Mouse (Mus musculus): ENCODE measurements at regions not wholly inside any gene's neighbourhood (a gene's known extent, or its start where the extent isn't known, plus 50 kb on each side); places are given as distances from the start of the nearest gene placed in this dataset.
A peak's percentile ranks its signal among the peaks of the same experiment; 100 is the strongest.

DNA sequence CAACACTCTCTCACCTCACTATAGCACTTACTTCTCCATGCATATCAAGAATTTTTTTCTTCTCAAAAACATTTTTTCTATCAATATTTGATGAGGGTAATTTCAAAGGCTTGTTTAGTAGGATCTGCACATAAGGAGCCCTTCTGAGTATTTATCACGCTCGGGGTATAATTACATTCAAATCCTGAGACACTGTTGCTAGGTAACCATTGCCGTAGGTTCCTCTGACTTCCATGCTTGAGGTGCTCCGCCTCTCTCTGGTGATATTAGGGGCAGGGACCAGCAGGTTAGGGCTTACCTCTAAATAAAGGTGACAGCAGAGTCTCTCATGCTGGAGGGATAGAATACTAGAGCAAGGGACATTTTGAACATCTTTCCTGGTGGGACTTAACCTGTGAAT is 54.4 kb upstream of the 9630041A04Rik start:
- no peak for DNase-seq (ENCODE audit: low read depth, low spot score)

DNA sequence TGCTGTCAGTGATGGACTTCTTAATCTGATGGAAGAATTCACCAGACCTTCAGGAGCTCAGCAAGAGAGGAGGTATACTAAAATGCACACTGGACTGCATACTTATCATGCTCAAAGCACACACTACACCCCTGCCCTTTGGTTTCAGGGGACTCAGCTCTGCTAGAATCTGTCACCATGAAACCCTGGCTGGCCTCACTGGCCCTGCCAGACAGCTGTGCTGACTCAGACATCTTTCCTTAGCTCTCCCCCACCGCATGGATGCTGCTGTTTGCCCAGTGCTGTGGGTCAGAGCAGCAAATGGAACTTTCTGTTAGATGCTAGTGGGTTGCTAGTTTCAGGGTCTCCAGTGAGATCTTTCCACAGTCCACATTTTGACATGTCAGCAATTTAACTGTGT is 64.9 kb upstream of the 9630041A04Rik start:
- DNase-seq (ENCODE audit: low read depth, low spot score) = no peak

DNA sequence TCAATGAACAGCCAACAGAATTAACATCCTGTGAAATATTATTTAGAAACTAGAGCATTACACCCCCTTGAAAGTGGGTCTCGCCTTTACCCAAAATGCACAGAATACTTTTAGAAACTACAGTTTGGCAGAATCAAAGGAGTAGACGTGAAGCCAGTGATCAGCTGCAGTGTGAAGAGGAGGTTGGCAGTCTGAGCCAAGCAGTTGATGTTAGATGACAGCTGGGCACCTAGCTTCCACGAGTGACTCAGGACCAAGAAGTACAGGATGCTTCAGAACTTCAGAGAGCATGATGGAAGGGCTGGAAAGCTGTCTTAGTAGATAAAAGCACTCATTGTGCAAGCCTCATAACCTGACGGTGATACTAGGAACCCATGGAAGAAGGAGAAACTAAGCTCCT is 65.6 kb upstream of the 9630041A04Rik start:
- no peak for DNase-seq (ENCODE audit: low read depth, low spot score)

DNA sequence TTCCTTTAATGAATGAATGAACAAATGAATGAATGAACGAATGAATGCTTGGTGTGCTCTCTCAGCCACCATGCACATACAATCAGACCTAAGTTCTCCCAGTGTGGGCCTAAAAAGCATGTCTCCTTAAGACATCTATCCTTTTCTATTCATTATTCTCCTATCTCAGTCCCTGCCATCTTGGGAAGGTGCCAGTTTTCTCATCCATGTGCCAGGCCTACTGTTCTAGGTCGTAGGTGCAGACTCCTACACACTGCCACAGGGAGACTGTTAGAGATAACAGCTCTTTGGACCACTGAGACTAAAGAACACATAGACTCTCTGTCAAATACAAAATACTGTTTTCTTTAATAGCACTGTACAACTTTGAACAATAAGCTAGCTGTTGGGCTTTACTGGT is 66.2 kb upstream of the 9630041A04Rik start:
- DNase-seq (ENCODE audit: low read depth, low spot score) = no peak

DNA sequence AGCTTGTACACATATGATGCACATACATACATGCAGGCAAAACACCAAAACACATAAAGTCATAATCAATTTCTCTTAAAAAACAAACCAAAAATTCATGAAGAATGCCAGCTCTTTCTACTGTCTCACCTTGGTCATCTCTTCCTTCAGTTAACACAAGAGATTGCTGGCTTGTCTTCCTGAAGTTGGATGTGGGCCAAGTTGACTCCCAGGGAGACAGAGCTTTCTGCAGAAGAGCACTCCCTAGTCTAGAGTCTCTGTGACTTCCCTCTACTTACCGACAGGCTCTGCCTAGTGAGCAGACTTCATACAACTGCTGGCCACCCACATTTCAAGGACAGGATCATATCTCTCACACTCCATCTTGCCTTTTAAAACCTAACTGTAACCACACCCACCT is 70.7 kb upstream of the 9630041A04Rik start:
- DNase-seq (ENCODE audit: low read depth, low spot score) = no peak

DNA sequence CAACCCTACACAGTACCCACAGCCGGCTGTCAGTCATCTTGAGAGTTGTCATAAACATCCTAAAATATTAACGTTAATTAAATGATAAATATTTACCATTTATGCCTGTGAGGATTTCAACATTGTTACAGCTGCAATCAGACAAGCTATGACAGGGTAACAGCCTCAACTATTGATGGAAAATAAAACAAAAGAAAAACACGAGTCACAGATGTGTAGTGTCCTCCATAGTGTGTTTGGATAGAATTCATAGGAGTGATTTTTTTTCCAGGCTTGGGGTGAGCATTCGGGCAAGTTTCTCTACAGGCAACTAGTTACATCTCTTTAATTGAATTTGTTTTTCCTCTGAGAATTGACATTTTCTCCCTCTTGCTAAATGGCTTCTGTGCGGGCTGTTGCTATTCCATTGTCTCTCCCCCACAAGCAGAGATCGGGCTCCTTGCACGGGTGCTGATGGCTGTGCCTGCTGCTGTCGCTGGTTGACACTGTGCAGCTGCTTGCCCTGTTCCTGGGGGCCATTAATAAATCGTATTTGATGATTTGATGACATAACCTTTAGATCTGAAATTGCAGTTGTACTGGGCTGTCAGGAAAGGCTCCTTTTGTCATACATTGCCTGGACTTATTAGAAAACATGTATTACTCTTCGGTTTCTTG is 120.6 kb upstream of the 9630041A04Rik start:
- no peak for DNase-seq (ENCODE audit: low read depth, low spot score)

DNA sequence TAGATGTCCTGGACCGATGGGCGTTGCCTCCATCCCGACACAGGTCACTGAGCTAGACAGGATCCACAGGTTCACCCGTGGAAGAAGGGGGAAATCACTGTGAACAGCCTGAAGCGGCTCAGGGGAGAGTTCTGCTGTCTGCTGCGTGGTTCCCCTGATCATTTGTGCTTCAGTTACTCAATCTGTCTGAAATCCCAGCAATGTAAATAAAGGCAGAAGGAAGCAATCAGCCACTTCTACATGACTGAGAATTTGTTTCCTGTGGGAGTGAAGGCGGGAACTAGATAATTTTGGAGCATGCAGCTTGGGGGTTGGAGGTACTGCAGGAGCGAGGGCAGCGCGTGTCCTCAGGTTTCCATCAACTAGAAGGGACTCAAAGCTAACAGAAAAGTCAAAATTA is 122.3 kb upstream of the 9630041A04Rik start:
- DNase-seq (ENCODE audit: low read depth, low spot score) = no peak

DNA sequence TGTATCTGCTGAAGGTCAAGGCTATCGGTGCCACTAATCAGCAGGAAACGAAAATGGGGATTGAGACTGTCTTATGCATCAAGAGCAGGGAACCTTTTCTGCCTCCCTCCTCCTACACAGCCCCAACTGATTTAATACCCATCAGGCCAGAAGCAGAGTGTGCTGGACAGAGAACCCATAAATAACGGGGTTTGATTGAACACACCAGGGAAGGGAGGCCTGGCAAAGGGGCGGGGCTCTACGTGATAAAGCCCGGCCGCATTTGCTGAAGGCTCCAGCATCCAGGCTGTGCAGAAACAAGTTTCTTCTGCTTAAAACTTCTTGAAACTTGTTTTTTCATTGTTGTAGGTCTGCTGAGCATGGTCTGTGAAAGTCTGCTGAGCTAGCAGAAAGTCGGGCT is 127.4 kb upstream of the 9630041A04Rik start:
- no peak for DNase-seq (ENCODE audit: low read depth, low spot score)

DNA sequence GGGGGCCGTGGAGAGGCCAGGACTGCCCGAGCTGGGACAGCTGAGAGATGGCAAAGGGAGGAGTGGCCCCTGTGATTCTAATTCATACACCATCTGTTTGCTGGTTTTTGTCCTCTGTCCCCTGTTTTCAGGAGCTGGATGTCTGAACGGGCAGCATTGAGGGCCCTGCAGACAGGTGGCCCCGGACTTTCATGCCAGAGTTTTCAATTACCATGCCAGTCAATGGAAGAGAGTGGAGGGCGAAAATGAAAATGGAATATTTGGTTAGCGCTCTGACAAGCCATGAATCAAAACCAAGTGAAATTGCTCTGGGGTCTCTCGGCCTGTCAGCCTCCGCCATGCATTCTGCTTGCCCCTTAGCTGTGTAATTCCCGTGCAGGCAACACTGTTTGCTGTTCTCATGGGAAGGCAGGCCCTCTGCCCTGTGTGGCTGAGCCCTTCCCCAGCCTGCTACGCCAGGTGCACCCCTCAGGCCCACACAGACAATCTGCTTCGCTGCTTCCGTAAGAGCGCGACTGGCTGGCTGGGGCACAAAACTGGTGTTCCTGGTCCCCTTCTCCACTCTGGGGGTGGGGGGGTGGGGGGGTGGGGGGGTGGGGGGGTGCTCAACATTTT is 127.9 kb upstream of the 9630041A04Rik start:
- DNase-seq (ENCODE audit: low read depth, low spot score) = no peak

DNA sequence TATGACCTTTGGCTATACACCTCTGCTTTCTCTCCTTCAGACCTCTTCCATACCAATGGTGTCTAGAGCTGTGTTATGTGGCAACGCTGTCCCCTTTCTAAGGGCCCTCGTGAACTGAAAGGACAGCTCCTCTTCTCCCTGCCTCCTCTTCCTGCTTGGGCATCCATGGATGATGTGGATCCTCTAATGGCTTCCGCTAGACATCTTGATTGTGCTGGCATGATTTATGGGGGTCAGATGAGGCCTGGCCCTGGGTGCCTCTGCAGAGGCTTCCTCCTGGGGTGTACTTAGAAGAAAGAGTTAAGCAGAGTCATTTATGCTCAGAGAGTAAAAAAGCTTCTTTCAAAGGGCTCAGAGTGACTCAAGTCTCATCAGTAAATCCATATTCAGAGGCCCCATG is 131.5 kb upstream of the 9630041A04Rik start:
- no peak for DNase-seq (ENCODE audit: low read depth, low spot score)

DNA sequence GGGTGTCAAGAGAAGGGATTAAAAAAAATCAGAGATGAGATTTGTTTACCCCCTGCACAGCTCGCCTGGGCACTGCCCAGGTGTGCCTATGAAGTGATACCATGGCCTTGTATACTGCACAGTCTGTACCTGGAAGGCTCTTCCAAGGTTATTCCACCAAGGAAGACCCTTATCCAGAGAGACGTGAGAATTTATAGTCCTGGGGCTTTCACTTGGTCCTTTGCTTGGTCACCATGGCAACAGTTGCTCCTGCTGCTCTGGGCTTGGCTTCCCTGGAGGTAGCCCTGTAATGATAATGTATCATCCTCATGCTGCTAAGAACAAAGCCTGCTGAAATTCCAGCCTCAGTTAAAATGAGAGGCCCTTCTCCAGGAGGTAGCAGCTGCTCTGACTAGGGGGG is 143.7 kb upstream of the 9630041A04Rik start:
- DNase-seq (ENCODE audit: low read depth, low spot score) = no peak

DNA sequence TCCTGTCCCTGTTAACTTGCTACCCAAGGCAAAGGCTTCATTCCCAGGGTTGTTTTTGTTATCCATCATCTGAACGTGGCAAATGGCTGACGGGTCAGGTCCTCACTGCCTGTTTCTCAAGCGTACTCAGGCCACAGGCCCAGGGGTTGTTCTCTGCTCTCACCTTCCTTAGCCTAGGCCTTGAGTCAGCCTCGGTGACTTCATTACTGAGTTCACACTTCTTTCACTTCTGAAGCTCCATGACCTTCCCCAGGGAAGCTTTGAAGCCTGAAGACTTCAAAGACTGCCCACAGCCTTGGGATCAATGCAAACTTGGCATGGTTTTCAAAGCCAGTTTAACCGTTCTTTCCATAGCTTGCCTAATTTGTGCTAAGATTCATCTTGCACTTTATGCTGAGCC is 145.3 kb upstream of the 9630041A04Rik start:
- DNase-seq (ENCODE audit: low read depth, low spot score) = no peak

DNA sequence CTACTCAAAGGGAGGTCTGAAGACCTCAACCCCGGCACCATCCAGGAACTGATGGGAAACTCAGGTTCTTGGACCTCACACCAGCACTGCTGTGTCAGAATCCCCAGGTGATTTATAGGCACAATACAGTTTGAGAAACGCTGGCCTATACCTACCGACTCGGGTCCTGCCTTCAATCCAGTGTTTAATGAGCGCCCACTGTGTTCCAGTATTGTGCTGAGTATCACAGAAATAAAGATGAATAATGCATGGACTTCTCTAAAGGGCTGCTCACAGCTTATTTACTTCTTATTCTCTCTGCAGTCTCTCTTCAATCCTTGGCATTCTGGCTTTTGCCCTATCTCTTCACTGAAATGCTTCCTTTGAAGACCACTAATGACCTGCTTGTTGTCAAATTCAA is 146.8 kb upstream of the 9630041A04Rik start:
- no peak for DNase-seq (ENCODE audit: low read depth, low spot score)

DNA sequence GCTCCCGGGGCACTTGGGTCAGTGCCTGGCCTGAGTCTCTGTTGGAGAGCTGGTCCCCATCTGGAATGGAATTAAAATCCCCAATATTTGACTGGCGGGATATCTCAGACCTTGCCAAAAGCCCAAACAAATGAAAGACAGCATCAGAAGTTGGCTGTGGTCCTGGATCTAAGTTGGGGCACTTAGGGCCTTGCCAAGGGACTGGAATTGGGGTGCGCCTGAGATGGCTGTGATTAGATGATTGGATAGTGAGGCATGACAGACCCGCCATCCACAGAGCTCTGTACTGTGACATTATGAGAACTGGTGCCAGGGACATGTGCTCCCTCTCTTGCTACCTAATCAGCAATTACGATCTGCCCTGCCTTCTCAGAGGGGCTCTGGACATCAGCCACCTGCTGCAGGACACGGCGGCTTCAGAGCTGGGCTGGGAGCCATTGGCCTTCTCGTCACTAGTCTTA is 151.0 kb upstream of the 9630041A04Rik start:
- no peak for DNase-seq (ENCODE audit: low read depth, low spot score)

DNA sequence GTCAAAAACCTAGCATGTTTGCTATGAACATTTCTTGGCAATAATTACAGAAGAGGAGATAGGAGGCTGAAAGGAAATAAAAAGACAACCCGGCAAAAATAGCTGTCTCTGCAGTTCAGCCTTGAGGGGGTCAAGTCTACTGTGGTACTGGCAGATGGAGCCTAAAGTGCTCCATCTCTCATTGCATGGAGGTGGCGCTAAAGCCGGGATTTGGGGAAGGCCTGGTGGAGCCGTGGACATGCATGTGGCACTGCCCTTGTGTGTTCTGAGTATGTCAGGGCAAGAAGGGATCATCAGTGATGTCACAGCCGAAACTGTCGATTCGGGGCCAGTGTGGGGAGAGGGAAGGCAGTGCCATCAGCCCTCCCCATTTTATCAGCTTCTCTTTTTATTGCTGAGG is 161.3 kb upstream of the 9630041A04Rik start:
- DNase-seq (ENCODE audit: low read depth, low spot score) = no peak

DNA sequence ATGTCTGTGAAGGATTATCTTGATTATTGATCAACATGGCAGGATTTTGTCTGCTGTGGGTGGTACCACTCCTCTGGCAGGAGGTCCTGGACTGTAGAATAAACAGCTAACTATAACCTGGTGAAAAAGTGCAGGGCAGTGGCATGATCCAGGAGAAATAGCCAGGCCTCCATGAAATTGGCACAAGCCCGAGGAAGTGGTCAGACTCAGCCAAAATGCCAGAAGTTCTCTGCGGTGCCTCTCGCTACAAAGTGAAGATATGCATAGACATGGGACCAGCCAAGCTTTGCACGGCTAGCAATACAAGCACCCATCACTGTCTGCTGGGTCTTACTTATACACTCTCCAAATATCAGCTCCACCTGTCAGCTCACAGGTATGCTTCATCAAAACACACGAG is 167.6 kb upstream of the 9630041A04Rik start:
- no peak for DNase-seq (ENCODE audit: low read depth, low spot score)

DNA sequence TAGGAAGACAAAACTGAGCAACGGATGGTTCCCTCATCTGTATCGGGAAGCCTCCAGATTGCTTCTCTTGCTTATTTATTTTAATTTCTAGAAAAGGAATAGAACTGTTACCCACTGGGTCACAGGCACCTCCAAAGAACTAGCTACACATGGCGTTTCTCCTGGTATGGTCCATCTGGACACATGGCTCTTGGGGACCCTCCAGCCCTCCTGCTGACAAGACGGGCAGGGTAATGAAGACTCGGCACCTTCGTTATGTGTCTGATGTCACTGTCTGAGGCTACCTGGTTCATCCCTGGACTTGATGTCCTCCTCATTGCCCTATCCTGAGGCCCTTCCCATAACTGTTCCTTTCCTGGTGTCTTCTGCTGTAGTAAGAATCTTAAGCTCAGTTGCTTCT is 170.3 kb upstream of the 9630041A04Rik start:
- DNase-seq (ENCODE audit: low read depth, low spot score) = no peak

DNA sequence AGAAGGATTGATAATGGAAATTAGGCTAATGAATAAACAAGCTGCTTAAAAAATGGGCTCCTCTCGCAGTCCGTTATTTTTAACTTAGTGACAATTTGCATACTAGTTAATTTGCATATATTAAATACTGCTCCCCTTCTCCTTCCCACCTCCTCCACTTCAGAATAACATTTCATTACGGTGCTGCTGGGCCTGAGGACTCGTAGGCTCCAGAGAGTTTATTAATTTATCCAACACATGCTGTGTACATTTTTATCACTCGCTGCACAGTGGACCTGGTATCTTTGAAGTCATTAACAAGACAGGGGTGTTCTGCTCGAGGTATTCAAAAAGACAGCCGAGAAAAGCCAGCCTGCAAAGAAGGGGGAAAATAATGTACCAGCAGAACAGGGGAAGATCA is 170.7 kb upstream of the 9630041A04Rik start:
- DNase-seq (ENCODE audit: low read depth, low spot score) = no peak

DNA sequence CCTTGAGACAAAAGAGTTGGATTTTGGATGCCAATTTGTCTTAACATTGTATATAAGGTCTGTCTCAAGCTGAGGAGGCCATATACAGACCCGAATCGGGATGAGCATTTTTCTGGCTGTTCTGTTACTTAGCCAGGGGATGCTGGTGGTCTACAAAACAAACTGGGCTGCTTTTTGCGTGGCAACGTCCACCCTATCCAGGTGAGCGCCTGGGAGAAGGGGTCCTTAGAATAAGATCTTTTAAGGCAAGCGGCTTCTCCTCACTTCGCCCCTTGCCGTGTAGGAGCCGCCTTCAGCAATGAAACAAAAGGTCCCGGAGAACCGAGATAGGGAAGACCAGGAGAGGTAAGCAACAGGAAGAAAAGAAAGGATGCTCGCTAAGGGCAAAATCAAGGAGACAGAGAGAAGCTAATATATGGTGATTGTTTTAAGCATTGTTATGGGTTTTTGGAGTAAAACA is 171.2 kb upstream of the 9630041A04Rik start:
- no peak for DNase-seq (ENCODE audit: low read depth, low spot score)

DNA sequence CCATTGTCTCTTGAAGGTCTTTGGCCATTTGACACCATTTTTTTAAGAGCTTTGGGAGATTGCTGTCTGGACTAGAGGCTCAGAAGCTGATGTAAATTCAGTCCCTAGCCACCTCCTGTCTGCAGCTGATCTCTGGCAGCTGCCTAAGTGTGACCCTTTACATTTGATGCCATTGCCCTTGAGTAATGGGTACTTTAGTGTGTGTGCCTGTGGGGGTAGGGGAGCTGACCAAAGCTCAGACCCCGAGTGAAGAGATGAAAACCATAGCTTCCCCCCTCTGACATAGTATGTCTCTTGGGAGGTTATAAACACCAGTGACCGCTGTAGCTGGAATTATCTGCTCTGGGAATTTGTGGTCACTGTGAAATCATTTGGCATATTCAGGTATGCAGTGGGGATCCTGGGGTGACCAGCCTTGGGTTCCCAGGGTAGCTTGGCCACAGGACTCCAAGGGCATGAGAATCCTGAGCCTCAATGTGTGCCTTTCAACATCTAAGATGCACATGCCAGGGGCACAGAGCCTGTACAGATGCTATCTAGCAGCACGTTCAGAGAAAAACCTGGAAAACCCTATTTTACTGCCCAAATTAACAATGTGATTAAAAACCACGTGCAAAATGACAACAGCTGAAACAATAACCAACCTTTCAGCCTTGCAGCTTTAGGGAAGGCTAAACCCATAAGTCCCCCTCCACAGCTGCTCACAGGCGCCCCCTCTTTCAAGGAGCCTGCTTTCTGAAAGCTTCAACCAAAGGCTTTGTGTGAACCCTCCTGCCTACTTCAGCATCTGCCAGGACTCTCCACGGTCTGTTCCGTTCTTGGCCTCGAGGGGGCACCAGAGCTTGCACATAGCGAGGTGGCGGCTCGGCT is 171.9 kb upstream of the 9630041A04Rik start:
- peak; percentile 78 for DNase-seq (ENCODE audit: low read depth, low spot score)

DNA sequence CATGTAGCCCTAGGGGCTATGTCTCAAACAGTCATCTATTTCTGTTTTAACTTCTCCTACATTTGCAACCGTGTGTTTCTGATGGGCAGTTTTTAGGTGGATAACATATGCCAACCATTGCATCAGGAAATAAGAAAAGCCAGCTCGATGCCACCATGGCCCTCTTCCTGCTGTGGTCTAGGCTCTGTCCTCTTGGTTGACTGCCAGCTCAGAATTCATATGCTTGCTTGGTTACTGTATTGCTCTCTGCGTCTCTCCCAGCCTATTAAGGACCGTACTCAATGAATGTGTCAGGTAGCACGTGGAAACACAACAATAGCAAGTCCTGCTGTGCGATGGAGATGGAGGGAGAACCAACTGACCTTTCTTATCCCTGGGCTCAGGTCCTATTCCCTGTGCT is 174.4 kb upstream of the 9630041A04Rik start:
- DNase-seq (ENCODE audit: low read depth, low spot score) = no peak

DNA sequence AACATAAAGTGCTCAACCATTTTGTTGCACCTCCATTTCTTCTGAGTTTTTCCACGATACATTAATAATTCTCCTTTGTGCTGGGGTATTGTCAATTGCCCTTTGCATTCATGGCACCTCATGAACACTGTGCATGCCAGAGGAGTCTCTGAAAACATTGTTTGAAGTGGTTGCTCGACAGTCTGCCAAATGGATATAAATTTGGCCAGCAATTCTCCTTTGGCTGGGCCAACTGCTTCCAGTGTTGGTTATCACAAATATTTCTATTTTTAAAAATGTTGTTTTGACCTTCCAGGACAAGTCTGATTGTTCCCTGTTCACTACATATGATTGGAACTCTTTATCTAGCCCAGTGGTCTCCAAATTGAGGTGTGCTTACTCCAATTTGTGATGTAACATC is 184.1 kb upstream of the 9630041A04Rik start:
- DNase-seq (ENCODE audit: low read depth, low spot score) = no peak

DNA sequence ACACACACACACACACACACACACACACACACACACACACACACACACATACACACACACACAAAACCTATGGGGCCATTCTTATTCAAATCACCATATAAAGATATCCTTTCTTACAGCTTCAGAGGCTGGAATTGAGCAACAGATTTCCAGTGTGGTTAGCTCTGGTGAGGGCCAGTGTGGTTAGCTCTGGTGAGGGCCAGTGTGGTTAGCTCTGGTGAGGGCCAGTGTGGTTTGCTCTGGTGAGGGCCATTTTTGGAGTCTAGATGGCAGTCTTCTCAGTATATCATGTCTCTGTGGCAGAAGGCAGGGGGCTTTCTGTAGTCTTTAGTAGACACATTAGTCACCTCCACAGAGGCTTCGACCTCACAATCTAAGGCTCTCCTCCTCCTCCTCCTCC is 191.5 kb upstream of the 9630041A04Rik start:
- no peak for DNase-seq (ENCODE audit: low read depth, low spot score)
